Mouse (Mus musculus) skeletal muscle tissue, postnatal 0 days (tissue): Measurements from ENCODE around the gene Gse1. TPM values are rescaled to one million over a fixed set of nuclear protein-coding genes. Genes with fewer than 3 reads are reported as not detected.

Source experiments
- microRNA-seq, 2 experiments: library from miRNA; unstranded; fragments of <30 nt; microRNA quantifications; one replicate each; pipeline ENCODE4; 2016
- polyA plus RNA-seq: library from polyadenylated mRNA; unstranded; fragments of >200 nt; fragmentation: Nextera tagmentation; extraction: Ambion mirVana; gene quantifications from 2 replicates; pipeline ENCODE4 v1.2.1, GENCODE M21; 2015

Gse1 gene
- 4.0 and 5.0 TPM in 2 replicates for polyA plus RNA-seq

DNA sequence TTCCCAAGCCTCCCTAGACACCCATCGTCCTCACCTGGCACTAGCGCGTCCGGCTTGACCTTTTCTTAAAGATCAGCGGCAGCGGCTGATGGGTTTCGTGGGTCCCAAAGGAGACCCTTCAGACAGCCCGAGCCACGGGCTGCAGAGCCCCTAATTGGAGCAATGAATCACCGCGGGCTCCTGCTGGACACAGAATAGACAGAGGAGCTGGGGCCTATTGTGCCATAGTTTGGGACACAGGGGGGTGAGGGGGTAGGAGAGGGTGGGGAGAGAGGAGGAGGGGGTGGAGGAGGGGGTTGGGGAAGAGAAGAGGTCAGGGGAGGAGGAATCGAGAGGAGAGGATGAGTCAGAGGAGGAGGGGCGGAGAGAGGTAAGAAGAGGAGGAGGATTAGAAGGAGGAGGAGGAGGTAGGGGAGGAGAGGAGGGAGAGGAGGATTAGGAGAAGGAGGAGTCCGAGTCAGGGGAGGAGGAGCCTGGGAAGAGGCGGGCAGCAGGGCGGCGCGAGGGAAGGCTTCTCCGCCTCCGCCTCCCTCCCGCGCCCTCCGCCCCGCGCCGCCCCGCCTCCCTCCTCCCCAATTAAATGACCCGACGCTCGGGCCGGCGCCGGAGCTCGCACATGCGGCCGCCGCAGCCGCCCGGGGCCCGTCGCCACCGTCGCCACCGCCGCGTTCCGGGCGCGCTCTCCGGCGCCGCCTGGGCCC lies at the start of gene Gse1:
Gse1 (plus strand) TSS at position 566 of the 701 bp plus-strand sequence.

DNA sequence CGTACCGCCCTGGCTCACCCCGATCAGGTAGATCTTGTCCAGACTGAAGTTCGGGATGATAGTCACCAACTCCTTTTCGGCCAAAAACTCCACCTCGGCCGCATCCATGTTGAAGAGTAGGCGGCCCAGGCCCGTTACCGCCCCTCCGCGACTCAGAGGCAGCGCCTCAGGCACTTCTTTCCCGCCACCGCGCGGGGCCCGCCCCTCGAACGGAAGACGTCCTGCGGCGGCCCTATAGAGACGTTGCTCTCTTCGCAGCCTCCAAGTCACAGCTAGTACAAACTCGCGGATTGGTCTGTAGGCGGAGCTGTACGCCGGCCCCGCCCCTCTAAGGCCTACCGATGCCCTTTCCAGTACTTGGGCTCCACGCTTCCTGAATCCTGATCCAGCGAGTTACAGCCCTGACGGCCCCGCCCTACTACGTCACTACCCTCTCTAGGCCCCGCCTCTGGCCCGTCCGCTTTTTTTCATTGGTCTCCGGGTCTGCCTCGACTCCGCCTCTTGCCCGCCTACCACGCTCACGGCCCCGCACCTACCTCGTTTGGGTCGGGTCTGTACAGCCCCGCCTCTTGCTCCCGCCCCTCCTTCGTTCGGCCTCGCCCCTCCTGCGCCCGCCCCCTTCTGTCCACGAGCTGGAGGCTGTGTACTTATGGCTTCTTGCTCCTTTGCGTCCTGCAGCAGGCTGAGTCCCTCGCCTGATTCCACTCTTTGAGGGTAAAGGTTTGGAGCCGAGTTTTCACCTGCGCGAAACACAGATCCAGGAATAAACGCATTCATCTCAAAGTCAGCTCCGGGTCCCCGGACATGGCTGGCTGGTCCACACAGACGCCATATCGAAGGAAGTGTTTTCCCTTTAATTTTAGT lies 360.9 kb downstream of the Gse1 start, which contains the start of gene Gins2:
Gins2 (minus strand) TSS at position 397 of the 864 bp plus-strand sequence.

Small RNA genes lying within 50 kb of the gene (microRNA-seq; reads per million reads assigned to microRNA genes)
- 0 reads per million in 2 experiments for gene Gm22715
- gene Mir7687, result 0 to 0.20 reads per million in 2 experiments

Other genes with a start within 250 kb of the Gse1 start
- gene Crispld2, start 236.0 kb upstream of the Gse1 start, polyA plus RNA-seq, result 1.7 and 1.9 TPM in 2 replicates
- gene Zdhhc7, start 127.0 kb upstream of the Gse1 start, polyA plus RNA-seq, result 26.8 and 28.5 TPM in 2 replicates
- gene 6430548M08Rik, start 114.3 kb upstream of the Gse1 start, polyA plus RNA-seq, result 5.7 and 6.8 TPM in 2 replicates
- gene Fam92b, start 51.0 kb upstream of the Gse1 start, polyA plus RNA-seq, result 0.15 TPM in 1 of 2 replicates, not detected in the other